Mouse (Mus musculus): ENCODE results near the gene Cntnap2. TPM values are rescaled to one million over a fixed set of nuclear protein-coding genes. Genes with fewer than 3 reads are reported as not detected.

Gene Cntnap2
- polyA plus RNA-seq, 1 experiment from 2014 or later: 70.3 TPM

DNA sequence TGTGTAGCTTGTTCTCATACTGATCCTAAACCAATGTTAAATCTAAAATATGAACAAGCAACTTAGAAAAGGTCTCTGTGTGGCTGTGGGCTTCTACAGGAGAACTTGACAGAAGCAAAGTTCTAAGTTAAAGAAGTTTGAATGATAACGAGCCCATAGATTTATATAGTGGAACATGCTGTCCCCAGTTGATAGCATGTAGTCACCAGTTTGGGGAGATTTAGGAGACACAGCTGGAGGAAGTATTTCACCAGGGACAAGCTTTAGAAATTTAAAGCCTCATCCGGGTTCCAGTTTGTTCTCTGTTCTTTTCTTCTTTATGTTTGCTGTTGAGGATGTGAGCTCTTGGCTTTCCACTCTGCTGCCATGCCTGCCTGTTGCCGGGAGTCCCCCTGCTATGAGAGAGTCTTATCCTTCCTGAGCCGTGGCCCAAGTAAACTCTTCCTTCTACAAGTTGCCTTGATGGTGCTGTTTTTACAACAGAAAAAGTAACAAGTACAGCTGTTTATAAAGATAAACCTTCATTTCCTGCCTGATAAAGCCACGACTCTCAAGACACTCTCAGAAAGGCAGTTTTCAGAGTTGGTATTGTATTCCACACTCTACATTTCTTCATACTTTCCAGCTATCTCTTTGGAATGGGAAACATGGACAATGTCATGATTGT, 2264.1 kb downstream of the Cntnap2 start:
- no peaks in the 10 kb centered on the region for H3K27me3 ChIP-seq (replicated peaks; ENCODE audit: control insufficient read depth, insufficient read depth, low read length)
- H3K27ac ChIP-seq (ENCODE audit: low read depth, low read length): no peak overlapping the region
- H3K4me2 ChIP-seq (ENCODE audit: low read length): no peak overlapping the region
- WGBS: 75% methylated on average over 5 of the region's 5 CpGs
- no peak for ATAC-seq
- peaks cover 10% of the 10 kb centered on the region for H3K4me1 ChIP-seq (ENCODE audit: control insufficient read depth, insufficient read depth, low read length)
- H3K9ac ChIP-seq (ENCODE audit: low read length): no peak overlapping the region
- H3K4me3 ChIP-seq (ENCODE audit: low read depth, low read length): no peak overlapping the region
- no peaks in the 10 kb centered on the region for H3K36me3 ChIP-seq (ENCODE audit: control insufficient read depth, insufficient read depth, low read length)
- H3K9me3 ChIP-seq (replicated peaks; ENCODE audit: control insufficient read depth, low read length): no peaks in the 10 kb centered on the region
- DNase-seq (ENCODE audit: low spot score): no peak

DNA sequence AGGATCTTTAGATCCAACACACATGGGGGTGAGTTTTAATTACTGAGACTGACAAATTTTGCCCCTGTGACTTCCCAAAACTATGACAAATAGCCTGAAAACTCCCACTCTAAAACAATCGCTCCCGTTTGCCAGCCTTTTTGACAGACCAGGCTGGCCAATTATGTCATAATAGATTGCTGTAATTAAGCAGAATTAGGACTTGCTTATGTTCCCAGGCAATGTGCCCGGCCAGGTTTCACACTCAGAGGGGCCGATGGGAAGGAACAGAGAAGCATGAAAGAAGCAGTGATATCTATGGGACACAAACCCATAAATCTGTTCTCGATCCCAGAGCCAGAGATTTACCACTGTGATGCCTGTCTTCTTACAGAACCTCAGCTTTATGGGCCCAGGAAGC, 2264.7 kb downstream of the Cntnap2 start:
- no peak overlapping the region for H3K27ac ChIP-seq (ENCODE audit: low read depth, low read length)
- H3K36me3 ChIP-seq (ENCODE audit: control insufficient read depth, insufficient read depth, low read length): no peaks in the 10 kb centered on the region
- no peak overlapping the region for H3K4me2 ChIP-seq (ENCODE audit: low read length)
- H3K9ac ChIP-seq (ENCODE audit: low read length): no peak overlapping the region
- H3K4me3 ChIP-seq (ENCODE audit: low read depth, low read length): no peak overlapping the region
- no peaks in the 10 kb centered on the region for H3K9me3 ChIP-seq (replicated peaks; ENCODE audit: control insufficient read depth, low read length)
- 32% methylated on average over 5 of the region's 5 CpGs for WGBS
- no peak for ATAC-seq
- no peaks in the 10 kb centered on the region for H3K27me3 ChIP-seq (replicated peaks; ENCODE audit: control insufficient read depth, insufficient read depth, low read length)
- peak; percentile 68 for DNase-seq (ENCODE audit: low spot score)
- peaks cover 6% of the 10 kb centered on the region for H3K4me1 ChIP-seq (ENCODE audit: control insufficient read depth, insufficient read depth, low read length)

DNA sequence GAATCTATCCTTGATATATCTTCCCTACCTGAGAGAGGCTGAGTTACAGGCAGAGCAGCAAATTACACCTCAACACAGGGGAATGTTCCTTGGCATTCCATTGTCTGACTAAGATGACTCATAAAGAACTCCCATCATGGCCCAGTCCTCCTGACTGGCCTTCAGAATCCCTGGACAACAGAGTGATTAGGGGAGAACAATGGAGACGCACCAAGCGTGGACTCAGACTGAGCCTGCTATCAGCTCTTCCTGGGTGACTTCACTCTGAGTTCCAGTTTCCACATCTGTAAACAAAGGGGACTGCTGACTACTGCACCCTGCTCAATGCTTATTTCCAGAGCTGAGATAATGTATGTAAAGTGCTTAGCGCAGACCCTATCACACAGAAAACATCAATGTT, 2269.1 kb downstream of the Cntnap2 start:
- WGBS: 53% methylated on average over 3 of the region's 3 CpGs
- no peaks in the 10 kb centered on the region for H3K9me3 ChIP-seq (replicated peaks; ENCODE audit: control insufficient read depth, low read length)
- H3K27me3 ChIP-seq (replicated peaks; ENCODE audit: control insufficient read depth, insufficient read depth, low read length): no peaks in the 10 kb centered on the region
- H3K9ac ChIP-seq (ENCODE audit: low read length): no peak overlapping the region
- no peak overlapping the region for H3K4me3 ChIP-seq (ENCODE audit: low read depth, low read length)
- H3K36me3 ChIP-seq (ENCODE audit: control insufficient read depth, insufficient read depth, low read length): no peaks in the 10 kb centered on the region
- ATAC-seq: no peak
- H3K27ac ChIP-seq (ENCODE audit: low read depth, low read length): no peak overlapping the region
- H3K4me2 ChIP-seq (ENCODE audit: low read length): no peak overlapping the region
- no peak for DNase-seq (ENCODE audit: low spot score)
- H3K4me1 ChIP-seq (ENCODE audit: control insufficient read depth, insufficient read depth, low read length): no peaks in the 10 kb centered on the region; the same call in 1 of the 2 replicates

DNA sequence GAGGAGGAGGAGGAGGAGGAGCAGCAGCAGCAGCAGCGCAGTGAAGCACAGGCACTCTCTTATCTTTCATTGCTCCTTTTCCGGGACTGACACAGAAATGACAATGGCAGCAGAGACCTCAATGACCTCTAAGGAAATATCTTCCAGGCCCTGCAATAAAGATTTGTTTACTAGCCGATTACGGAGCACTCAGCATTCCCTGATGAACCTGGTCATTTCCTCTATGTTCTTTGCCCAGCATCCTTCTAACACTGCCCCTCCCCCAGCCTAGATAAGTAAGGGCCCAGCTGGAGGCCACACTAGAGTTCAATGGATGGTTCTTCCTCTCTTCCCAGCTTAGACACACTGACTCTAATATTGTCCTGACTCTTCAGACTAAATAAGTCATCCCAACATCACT, 2270.1 kb downstream of the Cntnap2 start:
- H3K4me1 ChIP-seq (ENCODE audit: control insufficient read depth, insufficient read depth, low read length): no peaks in the 10 kb centered on the region
- no peak for ATAC-seq
- H3K27ac ChIP-seq (ENCODE audit: low read depth, low read length): no peak overlapping the region
- no peak overlapping the region for H3K4me3 ChIP-seq (ENCODE audit: low read depth, low read length)
- H3K27me3 ChIP-seq (replicated peaks; ENCODE audit: control insufficient read depth, insufficient read depth, low read length): no peaks in the 10 kb centered on the region
- H3K9ac ChIP-seq (ENCODE audit: low read length): no peak overlapping the region
- no peak for DNase-seq (ENCODE audit: low spot score)
- no peaks in the 10 kb centered on the region for H3K9me3 ChIP-seq (replicated peaks; ENCODE audit: control insufficient read depth, low read length)
- H3K36me3 ChIP-seq (ENCODE audit: control insufficient read depth, insufficient read depth, low read length): no peaks in the 10 kb centered on the region
- no peak overlapping the region for H3K4me2 ChIP-seq (ENCODE audit: low read length)
- WGBS: 59% methylated on average over 4 of the region's 4 CpGs

DNA sequence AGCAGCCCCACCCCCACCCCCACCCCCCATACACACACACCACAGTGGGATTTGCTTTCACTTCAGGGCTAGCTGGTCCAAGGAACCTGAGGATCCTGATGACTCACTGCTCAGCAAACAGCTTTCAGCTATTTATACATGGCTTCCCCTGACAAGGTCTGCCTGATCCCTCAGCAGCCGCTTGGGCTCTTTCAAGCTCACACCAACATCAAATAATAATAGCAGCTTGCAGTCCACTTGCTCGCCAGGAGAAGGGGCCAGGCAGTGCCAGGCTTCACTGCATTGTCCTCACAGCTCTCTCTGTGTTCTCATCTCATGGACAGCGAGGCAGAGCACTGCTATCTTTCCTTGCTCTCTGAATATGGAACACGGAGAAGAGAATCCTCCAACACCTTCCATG, 2273.9 kb downstream of the Cntnap2 start:
- 44% methylated on average over 4 of the region's 4 CpGs for WGBS
- ATAC-seq: no peak

DNA sequence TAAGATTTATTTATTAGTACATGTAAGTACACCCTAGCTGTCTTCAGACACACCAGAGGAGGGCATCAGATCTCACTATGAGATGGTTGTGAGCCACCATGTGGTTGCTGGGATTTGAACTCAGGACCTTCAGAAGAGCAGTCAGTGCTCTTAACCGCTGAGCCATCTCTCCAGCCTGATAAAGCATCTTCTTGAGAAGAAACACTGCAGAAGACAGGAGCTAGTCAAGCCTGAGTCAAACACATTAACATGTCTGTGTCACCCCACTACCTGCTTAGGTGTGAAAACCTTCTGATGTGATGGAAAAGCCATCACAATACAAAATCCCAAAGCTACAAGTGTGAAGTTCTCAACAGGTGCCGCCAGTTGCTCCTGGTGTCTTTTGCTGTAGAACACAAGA, 2275.2 kb downstream of the Cntnap2 start:
- Histone ChIP-seq H3K27ac (ENCODE audit: low read depth, low read length) (no peak overlapping the region), H3K4me1 (ENCODE audit: control insufficient read depth, insufficient read depth, low read length) (no peaks in the 10 kb centered on the region), H3K4me3 (ENCODE audit: low read depth, low read length) (no peak overlapping the region), H3K36me3 (ENCODE audit: control insufficient read depth, insufficient read depth, low read length) (no peaks in the 10 kb centered on the region), H3K9ac (ENCODE audit: low read length) (no peak overlapping the region), H3K9me3 (replicated peaks; ENCODE audit: control insufficient read depth, low read length) (no peaks in the 10 kb centered on the region), H3K4me2 (ENCODE audit: low read length) (no peak overlapping the region), H3K27me3 (replicated peaks; ENCODE audit: control insufficient read depth, insufficient read depth, low read length) (no peaks in the 10 kb centered on the region)
- 91% methylated on average over 2 of the region's 2 CpGs for WGBS
- ATAC-seq (no peak), DNase-seq (ENCODE audit: low spot score) (no peak)

More for the DNA sequence above, 2273.9 kb downstream of the Cntnap2 start:
- Histone ChIP-seq H3K9ac (ENCODE audit: low read length) (no peak overlapping the region), H3K4me3 (ENCODE audit: low read depth, low read length) (no peak overlapping the region), H3K27me3 (replicated peaks; ENCODE audit: control insufficient read depth, insufficient read depth, low read length) (no peaks in the 10 kb centered on the region), H3K27ac (ENCODE audit: low read depth, low read length) (no peak overlapping the region), H3K9me3 (replicated peaks; ENCODE audit: control insufficient read depth, low read length) (no peaks in the 10 kb centered on the region), H3K4me1 (ENCODE audit: control insufficient read depth, insufficient read depth, low read length) (no peaks in the 10 kb centered on the region), H3K36me3 (ENCODE audit: control insufficient read depth, insufficient read depth, low read length) (no peaks in the 10 kb centered on the region), H3K4me2 (ENCODE audit: low read length) (no peak overlapping the region)
- no peak for DNase-seq (ENCODE audit: low spot score)

DNA sequence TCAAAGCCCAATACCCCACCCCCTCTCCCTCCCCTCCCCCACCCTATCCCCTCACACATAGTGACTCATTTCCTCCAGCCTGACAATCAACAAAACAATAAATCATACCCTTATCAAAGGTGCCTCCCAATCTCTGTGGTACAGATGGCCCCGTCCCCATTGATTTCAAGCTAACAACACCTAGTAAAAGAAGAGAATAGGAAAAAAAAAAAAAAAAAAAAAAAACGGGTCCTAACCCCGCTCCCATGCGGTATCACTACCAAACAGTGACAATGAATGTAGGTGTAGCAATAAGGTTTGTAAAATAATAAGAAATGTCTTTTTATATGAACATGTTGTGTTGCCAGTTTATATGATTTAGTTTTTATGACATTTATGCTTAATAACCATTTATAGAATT, 2278.1 kb downstream of the Cntnap2 start:
- Histone ChIP-seq H3K9ac (ENCODE audit: low read length) (no peak overlapping the region), H3K27me3 (replicated peaks; ENCODE audit: control insufficient read depth, insufficient read depth, low read length) (no peaks in the 10 kb centered on the region), H3K9me3 (replicated peaks; ENCODE audit: control insufficient read depth, low read length) (no peaks in the 10 kb centered on the region), H3K4me2 (ENCODE audit: low read length) (no peak overlapping the region), H3K27ac (ENCODE audit: low read depth, low read length) (no peak overlapping the region), H3K4me1 (ENCODE audit: control insufficient read depth, insufficient read depth, low read length) (no peaks in the 10 kb centered on the region), H3K36me3 (ENCODE audit: control insufficient read depth, insufficient read depth, low read length) (no peaks in the 10 kb centered on the region), H3K4me3 (ENCODE audit: low read depth, low read length) (no peak overlapping the region)
- ATAC-seq: no peak
- no peak for DNase-seq (ENCODE audit: low spot score)
- 90% methylated on average over 4 of the region's 4 CpGs for WGBS

DNA sequence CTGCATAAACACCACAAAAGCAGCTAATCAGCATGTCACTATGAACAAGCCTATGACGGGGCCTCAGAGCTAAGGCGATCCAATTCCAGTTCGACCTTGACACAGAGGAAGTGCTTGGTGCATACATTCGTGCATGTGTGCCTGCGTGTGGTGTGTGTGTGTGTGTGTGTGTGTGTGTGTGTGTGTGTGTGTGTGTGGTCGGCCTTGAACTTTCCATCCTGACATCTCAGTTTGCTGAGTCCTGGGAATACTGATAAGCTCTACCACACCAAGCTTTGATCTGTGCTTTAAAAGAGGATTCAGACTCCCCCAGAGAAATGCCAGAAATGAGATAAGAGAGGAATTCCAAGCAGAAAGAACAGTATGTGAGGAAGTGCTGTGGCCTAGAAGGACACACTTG, 2279.0 kb downstream of the Cntnap2 start:
- 77% methylated on average over 6 of the region's 6 CpGs for WGBS
- Histone ChIP-seq H3K36me3 (ENCODE audit: control insufficient read depth, insufficient read depth, low read length) (no peaks in the 10 kb centered on the region), H3K4me3 (ENCODE audit: low read depth, low read length) (no peak overlapping the region), H3K4me2 (ENCODE audit: low read length) (no peak overlapping the region), H3K9me3 (replicated peaks; ENCODE audit: control insufficient read depth, low read length) (no peaks in the 10 kb centered on the region), H3K9ac (ENCODE audit: low read length) (no peak overlapping the region), H3K27me3 (replicated peaks; ENCODE audit: control insufficient read depth, insufficient read depth, low read length) (no peaks in the 10 kb centered on the region), H3K27ac (ENCODE audit: low read depth, low read length) (no peak overlapping the region), H3K4me1 (ENCODE audit: control insufficient read depth, insufficient read depth, low read length) (no peaks in the 10 kb centered on the region)
- DNase-seq (ENCODE audit: low spot score) (no peak), ATAC-seq (no peak)

DNA sequence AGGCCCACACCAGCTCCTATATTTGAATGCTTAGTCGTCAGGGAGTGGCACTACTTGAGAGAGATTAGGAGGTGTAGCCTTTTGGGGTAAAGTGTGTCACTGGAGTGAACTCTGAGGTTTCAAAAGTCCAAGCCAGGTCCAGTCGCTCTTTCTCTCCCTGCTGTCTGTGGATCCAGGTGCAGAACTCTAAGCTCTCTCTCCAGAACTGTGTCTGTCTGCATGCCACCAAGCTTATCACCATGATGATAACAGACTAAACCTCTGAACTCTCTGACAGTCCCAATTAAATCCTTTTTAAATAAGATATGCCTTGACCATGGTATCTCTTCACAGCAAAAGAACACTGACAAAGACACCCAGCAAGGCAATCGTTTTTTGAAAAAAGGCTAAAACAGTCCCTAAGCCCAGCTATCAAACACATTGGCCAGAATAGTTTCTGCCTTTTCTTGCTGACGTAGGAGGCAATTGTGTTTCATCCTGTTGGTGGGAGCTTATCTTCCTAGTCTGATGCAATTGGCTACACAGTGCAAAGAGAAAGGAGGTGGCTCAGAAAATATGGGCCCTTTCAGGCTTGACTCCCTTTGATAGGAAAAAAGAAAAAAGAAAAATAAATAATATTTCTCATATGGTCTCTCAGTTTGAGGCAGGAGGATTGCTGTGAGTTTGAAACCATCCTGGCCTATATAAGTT, 2281.8 kb downstream of the Cntnap2 start:
- Histone ChIP-seq H3K4me1 (ENCODE audit: control insufficient read depth, insufficient read depth, low read length) (no peaks in the 10 kb centered on the region), H3K36me3 (ENCODE audit: control insufficient read depth, insufficient read depth, low read length) (no peaks in the 10 kb centered on the region), H3K4me3 (ENCODE audit: low read depth, low read length) (no peak overlapping the region), H3K27ac (ENCODE audit: low read depth, low read length) (no peak overlapping the region), H3K27me3 (replicated peaks; ENCODE audit: control insufficient read depth, insufficient read depth, low read length) (no peaks in the 10 kb centered on the region), H3K9me3 (replicated peaks; ENCODE audit: control insufficient read depth, low read length) (no peaks in the 10 kb centered on the region), H3K9ac (ENCODE audit: low read length) (no peak overlapping the region), H3K4me2 (ENCODE audit: low read length) (no peak overlapping the region)
- 73% methylated on average over 4 of the region's 4 CpGs for WGBS
- DNase-seq (ENCODE audit: low spot score) (no peak), ATAC-seq (no peak)
